Mouse (Mus musculus) left cerebral cortex, postnatal 36 days (tissue): ENCODE measurements around the gene Wnt1. TPM values are rescaled to one million over a fixed set of nuclear protein-coding genes. Genes with fewer than 3 reads are reported as not detected.

Experiments used
- DNase-seq, 2 experiments: peaks; one replicate each; pipeline ENCODE4 v3.0.0; 2021 to 2022; ENCODE audit warnings: low spot score in 2 of 2, mixed read lengths in 1 of 2
- intact Hi-C: fragments of 180-260 bp; cut with DNase I; formaldehyde crosslinking; loops from one replicate; pipeline ENCODE4 v1.15.1; 2025
- total RNA-seq, 2 experiments: library from RNA; stranded (reverse); gene quantifications; 2 replicates each; pipeline ENCODE4 v1.2.3; 2021

Gene Wnt1
- total RNA-seq, 2 experiments from 2014 or later = not detected

GRCm38 (mm10) chr15:98827611-98828011 lies 38.0 kb downstream of the Wnt1 start:
- no peak for DNase-seq
- intact Hi-C loops = no loop called here

GRCm38 (mm10) chr15:98830736-98831683 lies 41.4 kb downstream of the Wnt1 start, which contains the start of gene Prkag1:
TSS of gene Prkag1 (minus strand) at chr15:98831521.
- intact Hi-C loops = loop anchor here (2.0 to 5.0 kb wide), 2 partner anchors 22 to 36 kb away; partner anchors contain the start of gene Ddn
- DNase-seq = peak; percentile 94 to 97

- intact Hi-C loops = loop anchor here (2.0 to 5.0 kb wide), 2 partner anchors 23 to 36 kb away; partner anchors contain the start of gene Ddn
- DNase-seq = no peak
Observed at GRCm38 (mm10) chr15:98831684-98832035, 42.0 kb downstream of the Wnt1 start.

- intact Hi-C loops = loop anchor here (5.0 kb wide), 1 partner anchor 35 kb away; no protein-coding TSS in a partner anchor
- DNase-seq = no peak
Observed at GRCm38 (mm10) chr15:98832161-98833058, 42.8 kb downstream of the Wnt1 start.

GRCm38 (mm10) chr15:98833281-98833680 lies 43.6 kb downstream of the Wnt1 start:
- DNase-seq = no peak
- intact Hi-C loops = loop anchor here (5.0 kb wide), 1 partner anchor 34 kb away; no protein-coding TSS in a partner anchor

GRCm38 (mm10) chr15:98834059-98834458 lies 44.4 kb downstream of the Wnt1 start:
- intact Hi-C loops = loop anchor here (5.0 kb wide), 1 partner anchor 33 kb away; no protein-coding TSS in a partner anchor

GRCm38 (mm10) chr15:98835291-98835690 lies 45.6 kb downstream of the Wnt1 start:
- intact Hi-C loops = no loop called here
- DNase-seq = no peak

More at GRCm38 (mm10) chr15:98834059-98834458, 44.4 kb downstream of the Wnt1 start:
- no peak for DNase-seq

- intact Hi-C loops = no loop called here
- no peak for DNase-seq
Observed at GRCm38 (mm10) chr15:98837006-98837742, 47.5 kb downstream of the Wnt1 start.

- intact Hi-C loops = no loop called here
- no peak for DNase-seq
Observed at GRCm38 (mm10) chr15:98837743-98838103, 48.1 kb downstream of the Wnt1 start.

GRCm38 (mm10) chr15:98839161-98839560 lies 49.5 kb downstream of the Wnt1 start:
- intact Hi-C loops = no loop called here
- DNase-seq = no peak

- DNase-seq = no peak
- intact Hi-C loops = no loop called here
Observed at GRCm38 (mm10) chr15:98839671-98840585, 50.3 kb downstream of the Wnt1 start.

Other genes starting within 250 kb of the Wnt1 start
- gene Ccnt1, start 218.9 kb upstream of the Wnt1 start, total RNA-seq = 10 to 100 TPM; 37.0 to 45.6 TPM
- gene 4930415O20Rik, start 218.9 kb upstream of the Wnt1 start, total RNA-seq = not detected
- 10 to 100 TPM; 41.5 to 58.4 TPM for gene Adcy6, start 179.8 kb upstream of the Wnt1 start, total RNA-seq
- gene Cacnb3, start 159.0 kb upstream of the Wnt1 start, total RNA-seq = 100 to 1,000 TPM; 273 to 276 TPM
- gene Ddx23, start 127.0 kb upstream of the Wnt1 start, total RNA-seq = 10 to 100 TPM; 80.2 to 82.7 TPM
- 10 to 100 TPM; 29.4 to 32.6 TPM for gene Rnd1, start 112.4 kb upstream of the Wnt1 start, total RNA-seq
- gene Ccdc65, start 81.7 kb upstream of the Wnt1 start, total RNA-seq = 10 to 100 TPM; 12.5 to 14.4 TPM
- gene Fkbp11, start 61.7 kb upstream of the Wnt1 start, total RNA-seq = 1 to 10 TPM; 1.5 to 2.1 TPM
- gene Arf3, start 26.6 kb upstream of the Wnt1 start, total RNA-seq = 100 to 1,000 TPM; 721 to 734 TPM
- 1 to 10 TPM in 1 of 2 experiments, under 1 TPM in 1; 0.59 to 1.1 TPM for gene Wnt10b, start 11.7 kb upstream of the Wnt1 start, total RNA-seq
- 100 to 1,000 TPM; 827 to 848 TPM for gene Ddn, start 19.6 kb downstream of the Wnt1 start, total RNA-seq
- gene Prkag1, start 41.7 kb downstream of the Wnt1 start, total RNA-seq = 10 to 100 TPM; 49.1 to 50.0 TPM
- gene Kmt2d, start 81.3 kb downstream of the Wnt1 start, total RNA-seq = 10 to 100 TPM; 69.9 to 98.8 TPM
- gene Rhebl1, start 104.7 kb downstream of the Wnt1 start, total RNA-seq = 10 to 100 TPM in 1 of 2 experiments, 1 to 10 TPM in 1; 9.0 to 10.5 TPM
- under 1 TPM in 1 of 2 experiments, not detected in 1; 0.35 TPM for gene Dhh, start 108.7 kb downstream of the Wnt1 start, total RNA-seq
- 10 to 100 TPM; 12.6 to 16.6 TPM for gene Lmbr1l, start 128.4 kb downstream of the Wnt1 start, total RNA-seq
- 100 to 1,000 TPM; 509 to 602 TPM for gene Tuba1b, start 144.7 kb downstream of the Wnt1 start, total RNA-seq
- gene Gm49450, start 163.7 kb downstream of the Wnt1 start, total RNA-seq = not detected
- gene Tuba1a, start 163.8 kb downstream of the Wnt1 start, total RNA-seq = 1,000 to 10,000 TPM in 1 of 2 experiments, 100 to 1,000 TPM in 1; 932 to 1,107 TPM
- gene Tuba1c, start 240.0 kb downstream of the Wnt1 start, total RNA-seq = 10 to 100 TPM; 60.3 to 78.5 TPM